Mouse (Mus musculus) erythroblast, adult 5-6 weeks (primary cell): ENCODE data around the gene Zbtb20. TPM values are rescaled to one million over a fixed set of nuclear protein-coding genes. Genes with fewer than 3 reads are reported as not detected.

Source experiments
- ATAC-seq: replicated peaks from 2 replicates; pipeline ENCODE4 v1.8.0; 2016; ENCODE audit warnings: moderate number of reproducible peaks, mild to moderate bottlenecking, moderate TSS enrichment, inconsistent platforms; ENCODE audit not compliant: poor library complexity, low FRiP score, severe bottlenecking
- total RNA-seq, 2 experiments: library from RNA; stranded (forward) in 1 of 2; stranded (reverse) in 1 of 2; fragments of 150-400 nt in 1 of 2; fragments of 200-764, 138-1000 nt in 1 of 2; gene quantifications; 2 replicates each; pipeline versions ENCODE4 v1.2.3 to v1.2.4; 2015 to 2017; ENCODE audit warnings: low replicate concordance in 2 of 2

The Zbtb20 gene
- total RNA-seq, 2 experiments from 2014 or later: 2.5 to 3.3 TPM

- ATAC-seq: no peak
Observed at GRCm38 (mm10) chr16:43646943-43647342, 771.3 kb downstream of the Zbtb20 start.

- ATAC-seq: no peak
Observed at GRCm38 (mm10) chr16:43647641-43648040, 772.0 kb downstream of the Zbtb20 start.

- no peak for ATAC-seq
Observed at GRCm38 (mm10) chr16:43650355-43651080, 774.8 kb downstream of the Zbtb20 start.

GRCm38 (mm10) chr16:43653288-43653687, 777.6 kb downstream of the Zbtb20 start:
- ATAC-seq: no peak

GRCm38 (mm10) chr16:43654269-43654668, 778.6 kb downstream of the Zbtb20 start:
- ATAC-seq: no peak

- no peak for ATAC-seq
Observed at GRCm38 (mm10) chr16:43655183-43655787, 779.6 kb downstream of the Zbtb20 start.

- ATAC-seq: no peak
Observed at GRCm38 (mm10) chr16:43661576-43661975, 785.9 kb downstream of the Zbtb20 start.

GRCm38 (mm10) chr16:43662124-43663004, 786.7 kb downstream of the Zbtb20 start:
- ATAC-seq: no peak

- ATAC-seq: no peak
Observed at GRCm38 (mm10) chr16:43663978-43664579, 788.4 kb downstream of the Zbtb20 start, which contains the start of gene Tigit. TSS of gene Tigit (minus strand) at chr16:43664146.

GRCm38 (mm10) chr16:43664861-43665260, 789.2 kb downstream of the Zbtb20 start:
- no peak for ATAC-seq

- no peak for ATAC-seq
Observed at GRCm38 (mm10) chr16:43668294-43668693, 792.6 kb downstream of the Zbtb20 start.

- ATAC-seq: no peak
Observed at GRCm38 (mm10) chr16:43671972-43672371, 796.3 kb downstream of the Zbtb20 start.

GRCm38 (mm10) chr16:43672697-43673096, 797.0 kb downstream of the Zbtb20 start:
- no peak for ATAC-seq

- ATAC-seq: no peak
Observed at GRCm38 (mm10) chr16:43674400-43674799, 798.7 kb downstream of the Zbtb20 start.

- no peak for ATAC-seq
Observed at GRCm38 (mm10) chr16:43687968-43688367, 812.3 kb downstream of the Zbtb20 start.

GRCm38 (mm10) chr16:43690211-43690690, 814.6 kb downstream of the Zbtb20 start:
- no peak for ATAC-seq

- ATAC-seq: no peak
Observed at GRCm38 (mm10) chr16:43690912-43691311, 815.2 kb downstream of the Zbtb20 start.

GRCm38 (mm10) chr16:43691741-43692140, 816.1 kb downstream of the Zbtb20 start:
- ATAC-seq: no peak
